Mouse (Mus musculus) skeletal muscle tissue, adult 2 months (tissue): ENCODE data around the gene Sec14l1.

Experiments used
- DNase-seq: peaks from one replicate; pipeline ENCODE4 v3.0.0-alpha.2; 2012; ENCODE audit warnings: low read depth, low spot score

Sec14l1 gene

GRCm38 (mm10) chr11:117182808-117183207 is 67.8 kb downstream of the Sec14l1 start:
- DNase-seq: no peak

DNA sequence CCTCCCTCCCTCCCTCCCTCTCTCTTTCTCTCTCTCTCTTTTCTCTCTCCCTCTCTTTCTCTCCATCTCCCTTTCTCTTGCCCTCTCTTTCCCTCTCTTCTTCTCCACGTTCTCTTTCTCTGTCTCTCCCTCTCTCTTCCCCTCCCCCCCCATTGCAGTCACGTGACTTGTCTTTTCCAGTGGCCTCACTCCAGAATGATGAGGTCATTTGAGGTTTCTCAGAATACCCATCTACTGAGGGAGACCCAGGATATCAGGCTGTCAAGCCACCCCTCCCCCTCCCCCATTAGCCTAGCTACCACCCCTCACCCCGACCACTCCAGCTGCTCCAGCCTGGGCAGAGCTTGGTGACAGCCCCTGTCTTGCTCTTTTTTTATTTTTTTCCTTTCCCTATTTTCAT is 68.3 kb downstream of the Sec14l1 start:
- DNase-seq: no peak

DNA sequence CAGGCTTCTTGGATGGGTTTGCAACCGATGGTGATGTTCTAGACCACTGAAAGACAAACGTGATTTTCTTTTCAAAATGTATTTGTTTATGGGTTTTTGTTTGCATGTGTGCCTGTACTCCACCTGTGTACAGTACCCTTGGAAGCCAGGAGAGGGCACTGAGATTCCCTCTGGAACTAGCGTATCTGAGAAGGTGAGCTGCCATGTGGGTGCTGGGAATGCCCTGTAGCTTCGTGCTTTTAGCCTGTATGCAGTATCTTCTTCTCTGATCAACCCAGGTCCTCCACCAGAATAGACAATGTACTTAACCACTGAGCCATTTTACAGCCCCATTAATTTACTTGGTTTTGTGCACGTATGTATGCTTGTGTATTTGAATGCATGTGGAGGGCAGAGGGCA is 68.9 kb downstream of the Sec14l1 start:
- DNase-seq: no peak

GRCm38 (mm10) chr11:117185076-117185933 is 70.3 kb downstream of the Sec14l1 start:
- DNase-seq: no peak

DNA sequence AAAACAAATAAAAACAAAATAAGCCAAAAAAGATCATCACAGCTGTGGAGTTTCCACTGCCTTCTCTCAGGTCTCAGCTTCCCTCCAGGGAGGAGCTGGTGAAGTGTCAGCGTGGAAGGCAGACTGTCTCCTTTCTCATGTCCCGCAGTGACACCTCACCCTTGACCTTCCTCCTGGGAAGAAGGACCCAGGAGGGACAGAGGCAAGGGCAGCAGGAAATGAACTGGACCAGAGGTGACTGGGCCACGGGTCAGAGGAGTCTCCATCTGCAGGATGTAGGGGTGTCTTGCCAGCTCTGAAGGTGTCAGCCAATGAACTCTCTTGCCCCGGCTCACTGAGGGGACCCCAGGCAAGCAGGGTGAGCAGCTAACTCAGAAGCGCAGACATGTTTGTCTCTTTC is 76.6 kb downstream of the Sec14l1 start:
- no peak for DNase-seq

GRCm38 (mm10) chr11:117194475-117194937 is 79.5 kb downstream of the Sec14l1 start:
- DNase-seq: no peak

DNA sequence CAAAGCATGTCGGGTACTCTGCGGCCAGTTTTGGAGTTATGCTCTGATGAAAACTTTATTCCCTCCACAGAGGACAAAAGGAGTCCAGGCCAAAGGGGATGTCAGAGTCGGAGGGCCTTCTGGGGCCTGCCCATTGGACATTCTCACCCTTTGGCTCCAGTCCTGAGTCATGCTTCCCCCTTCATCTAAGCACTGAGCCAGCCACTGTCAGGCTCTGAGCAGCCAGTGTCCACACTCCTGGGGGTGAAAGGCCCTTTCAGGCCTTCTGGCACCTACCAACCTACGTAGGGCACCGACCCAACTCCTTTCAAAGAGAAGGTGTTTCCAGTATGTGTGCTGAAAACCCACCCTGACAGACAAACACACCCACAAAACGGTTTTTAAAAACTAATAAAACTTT is 80.6 kb downstream of the Sec14l1 start:
- DNase-seq: no peak

- DNase-seq: no peak
Observed at GRCm38 (mm10) chr11:117196681-117197080, 81.7 kb downstream of the Sec14l1 start.

DNA sequence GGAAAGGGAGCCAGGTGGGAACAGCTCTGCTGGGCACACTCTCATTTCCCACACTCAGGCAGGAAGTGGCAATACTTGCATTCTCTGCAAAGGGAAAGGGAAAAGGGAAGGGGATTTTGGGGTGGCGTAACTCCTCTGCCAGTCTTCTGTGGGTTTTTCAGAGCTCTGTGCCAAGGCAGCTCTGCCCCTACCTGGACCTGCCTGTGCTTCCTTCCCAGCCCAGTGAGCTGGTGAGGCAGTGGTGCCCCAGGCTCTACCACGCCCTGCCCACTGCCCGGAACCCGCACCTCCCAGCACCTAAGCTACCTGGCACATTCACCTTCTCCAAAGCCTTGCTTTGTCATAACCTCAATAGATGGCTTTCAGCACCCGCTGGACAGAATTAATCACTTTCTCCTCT is 83.2 kb downstream of the Sec14l1 start:
- DNase-seq: no peak

DNA sequence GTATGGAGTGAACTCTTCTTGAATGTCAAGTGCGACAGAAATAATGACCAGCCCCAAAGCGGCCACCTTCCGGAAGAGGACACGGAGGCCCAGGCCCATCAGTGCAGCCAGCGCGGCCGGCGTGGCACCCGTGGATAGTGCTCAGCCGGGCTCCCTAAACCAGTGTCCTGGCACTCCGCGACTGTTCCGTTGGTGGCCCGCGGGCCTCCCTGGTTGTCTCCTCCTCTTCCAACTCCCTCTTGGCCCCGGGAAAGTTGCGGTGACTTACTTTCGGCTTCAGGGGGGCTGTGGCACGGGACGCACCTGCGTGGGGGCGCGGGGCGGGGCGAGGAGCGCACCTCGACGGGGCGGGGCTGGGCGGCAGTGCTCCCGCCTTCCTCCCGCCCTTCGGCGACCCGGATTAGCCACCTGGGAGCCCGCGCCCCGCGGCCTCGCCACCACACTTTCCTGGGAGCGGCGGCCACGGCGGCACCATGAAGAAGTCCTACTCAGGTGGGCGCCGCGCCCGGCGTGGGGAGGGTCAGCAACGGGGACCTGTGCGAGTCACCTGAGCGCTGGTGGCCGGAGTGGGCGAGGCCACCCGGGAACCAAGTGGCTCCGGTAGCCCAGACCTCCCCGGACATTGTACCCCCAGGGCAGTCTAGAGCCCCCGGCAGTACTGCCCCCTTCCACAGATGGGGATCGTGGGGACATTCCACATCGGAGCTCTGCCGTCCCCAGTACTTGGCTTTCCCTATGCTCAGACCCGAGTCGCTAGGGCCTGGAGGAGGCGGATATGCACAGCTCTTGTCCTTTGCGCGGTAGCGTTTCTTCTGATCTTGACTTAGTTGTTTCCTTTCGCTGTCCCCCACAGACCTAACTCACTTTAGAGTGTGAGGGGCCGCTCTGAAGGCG is 84.6 kb downstream of the Sec14l1 start, which contains the start of gene Sept9:
Sept9 (plus strand) TSS at position 380 of the 894 bp plus-strand sequence.
- no peak for DNase-seq

DNA sequence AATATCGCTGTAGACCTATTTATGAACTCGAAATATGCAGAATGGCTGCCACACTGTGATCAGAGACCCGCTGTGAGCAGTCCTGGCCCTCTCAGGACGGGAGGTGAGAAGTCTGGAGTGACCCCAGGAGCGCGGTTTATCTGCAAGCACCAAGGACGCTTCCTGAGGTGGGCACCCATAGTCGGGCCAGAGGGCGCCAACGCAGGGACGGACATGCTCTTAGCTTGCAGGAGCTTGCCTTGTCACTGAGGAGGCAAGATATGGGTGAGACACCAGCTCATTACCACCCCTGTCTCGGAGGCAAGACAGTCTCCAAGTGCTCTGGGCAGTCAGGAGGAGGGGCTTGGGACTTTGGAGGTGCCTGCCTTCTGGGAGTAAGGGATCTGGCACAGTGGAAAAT is 86.9 kb downstream of the Sec14l1 start:
- no peak for DNase-seq

GRCm38 (mm10) chr11:117204606-117205005 is 89.6 kb downstream of the Sec14l1 start:
- no peak for DNase-seq

DNA sequence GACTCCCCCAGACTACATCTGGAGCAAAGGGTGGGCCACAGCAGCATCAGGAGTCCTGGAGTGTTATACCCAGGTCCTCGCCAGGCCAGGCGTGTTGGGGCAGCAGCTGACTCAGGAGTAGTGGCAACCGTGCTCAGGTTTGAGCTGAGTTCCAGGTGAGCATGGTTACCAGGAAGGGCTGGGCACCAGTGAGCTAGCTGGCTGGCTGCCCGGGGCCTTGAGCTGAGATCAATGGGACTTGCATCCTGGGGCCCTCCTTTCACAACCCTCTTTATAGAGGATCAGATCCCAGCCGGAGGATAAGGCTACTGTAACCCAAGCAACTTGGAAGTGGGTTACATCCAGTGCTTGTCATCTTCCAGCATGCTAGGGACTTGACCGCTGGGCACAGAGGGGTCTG is 90.1 kb downstream of the Sec14l1 start:
- no peak for DNase-seq

DNA sequence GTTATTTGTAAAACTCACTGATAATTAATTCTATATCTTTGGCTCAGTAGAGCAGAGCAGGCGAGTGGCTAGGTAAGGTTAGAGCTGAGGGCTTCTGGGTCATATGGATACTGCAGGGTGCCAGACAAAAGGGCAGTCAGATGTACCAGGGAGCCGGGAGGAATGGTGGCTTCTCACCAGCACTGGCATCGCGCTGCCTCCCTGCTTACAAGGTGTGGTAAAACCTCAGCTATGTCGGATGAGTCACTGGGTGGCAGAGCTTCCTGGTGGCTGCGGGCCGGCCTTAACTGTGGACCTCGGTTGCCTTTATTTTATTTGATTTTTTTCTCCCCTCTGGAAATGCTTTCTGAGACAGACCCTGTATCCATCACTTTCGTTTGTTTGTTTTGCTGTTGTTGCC is 90.5 kb downstream of the Sec14l1 start:
- DNase-seq: no peak

- DNase-seq: no peak
Observed at GRCm38 (mm10) chr11:117207436-117207835, 92.5 kb downstream of the Sec14l1 start.

DNA sequence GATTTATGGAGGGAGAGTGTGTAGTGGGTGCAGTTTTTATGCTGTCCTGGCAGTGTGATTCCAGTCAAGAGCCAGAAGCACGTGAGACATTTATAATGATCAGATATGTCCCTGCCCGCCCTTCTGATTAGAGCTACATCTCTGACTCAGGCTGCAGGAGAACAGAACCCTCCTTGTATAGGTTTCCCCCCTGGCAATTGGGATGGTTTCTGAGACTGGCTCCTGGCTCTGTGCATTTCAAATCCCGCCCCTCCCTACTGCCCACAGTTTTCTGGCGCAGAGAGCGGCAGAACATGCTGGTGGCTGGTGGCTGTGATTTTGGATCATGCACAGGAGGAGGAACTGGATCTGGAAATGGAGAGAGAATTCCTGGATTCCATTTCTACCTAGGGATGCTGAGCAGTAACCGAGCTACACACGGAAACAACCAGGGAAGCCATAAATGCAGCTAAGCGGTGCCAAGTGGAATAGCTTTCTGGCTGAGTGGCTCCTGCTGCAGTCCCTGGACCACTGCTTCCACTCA is 93.2 kb downstream of the Sec14l1 start:
- DNase-seq: no peak
